Mouse (Mus musculus) heart, postnatal 36 days (tissue): Measurements from ENCODE around the gene Nags. TPM values are rescaled to one million over a fixed set of nuclear protein-coding genes. Genes with fewer than 3 reads are reported as not detected.
A peak's percentile ranks its signal among the peaks of the same experiment; 100 is the strongest.
"Not testable (repeated sequence)": the region's sequence is repeated elsewhere in the genome, so short reads cannot be mapped to it uniquely, and the experiment has no call there.

Experiments
- DNase-seq, 2 experiments: peaks; one replicate each; pipeline ENCODE4 v3.0.0; 2021 to 2022
- intact Hi-C: fragments of 180-260 bp; cut with DNase I; formaldehyde crosslinking; loops from one replicate; pipeline ENCODE4 v1.15.1; 2025
- total RNA-seq, 2 experiments: library from RNA; stranded (reverse); gene quantifications; 2 replicates each; pipeline ENCODE4 v1.2.3; 2021

The Nags gene
- total RNA-seq, 2 experiments from 2014 or later, result not detected

- intact Hi-C loops, result loop anchor here (2.0 kb wide), 2 partner anchors 29 to 111 kb away; partner anchors contain the start of gene Lsm12
Observed at GRCm38 (mm10) chr11:102156039-102156785, 10.9 kb downstream of the Nags start, which contains the start of gene Tmem101. Gene Tmem101, minus strand, starts transcription at chr11:102156404.

GRCm38 (mm10) chr11:102156786-102157089 is 11.4 kb downstream of the Nags start:
- DNase-seq, result no peak
- intact Hi-C loops, result loop anchor here (2.0 kb wide), 2 partner anchors 28 to 110 kb away; partner anchors contain the start of gene Lsm12

More at GRCm38 (mm10) chr11:102156039-102156785, 10.9 kb downstream of the Nags start, which contains the start of gene Tmem101:
- peak; percentile 91 to 92 for DNase-seq

GRCm38 (mm10) chr11:102158024-102158423 is 12.7 kb downstream of the Nags start:
- intact Hi-C loops, DNase-seq: not testable (repeated sequence)

- DNase-seq, result no peak
- intact Hi-C loops, result no loop called here
Observed at GRCm38 (mm10) chr11:102159781-102160180, 14.5 kb downstream of the Nags start.

GRCm38 (mm10) chr11:102165971-102166722 is 20.8 kb downstream of the Nags start:
- DNase-seq, result no peak
- intact Hi-C loops, result no loop called here

GRCm38 (mm10) chr11:102167539-102167938 is 22.2 kb downstream of the Nags start:
- no peak for DNase-seq
- intact Hi-C loops, result no loop called here

- intact Hi-C loops, result no loop called here
- no peak for DNase-seq
Observed at GRCm38 (mm10) chr11:102168689-102169088, 23.4 kb downstream of the Nags start.

- no peak for DNase-seq
- intact Hi-C loops, result no loop called here
Observed at GRCm38 (mm10) chr11:102179836-102180235, 34.5 kb downstream of the Nags start.

GRCm38 (mm10) chr11:102184253-102184645 is 38.9 kb downstream of the Nags start:
- intact Hi-C loops, result loop anchor here (2.0 kb wide), 1 partner anchor 27 kb away; the partner anchor contains the start of gene Tmem101
- DNase-seq, result no peak

GRCm38 (mm10) chr11:102184646-102185495 is 39.6 kb downstream of the Nags start, which contains the start of gene Lsm12:
Gene Lsm12, minus strand, starts transcription at chr11:102185296.
- peak; percentile 98 to 99 for DNase-seq
- intact Hi-C loops, result loop anchor here (2.0 kb wide), 1 partner anchor 28 kb away; the partner anchor contains the start of gene Tmem101

GRCm38 (mm10) chr11:102185677-102186076 is 40.4 kb downstream of the Nags start:
- DNase-seq, result no peak
- intact Hi-C loops, result loop anchor here (2.0 kb wide), 1 partner anchor 29 kb away; the partner anchor contains the start of gene Tmem101

- intact Hi-C loops, result no loop called here
- no peak for DNase-seq
Observed at GRCm38 (mm10) chr11:102186235-102186634, 40.9 kb downstream of the Nags start.

GRCm38 (mm10) chr11:102188980-102189379 is 43.7 kb downstream of the Nags start:
- intact Hi-C loops, result loop anchor here (2.0 kb wide), 1 partner anchor 42 kb away; the partner anchor contains the start of gene Hdac5
- no peak for DNase-seq

GRCm38 (mm10) chr11:102189461-102190436 is 44.4 kb downstream of the Nags start, which contains the start of gene G6pc3:
Gene G6pc3, plus strand, starts transcription at chr11:102189620.
- DNase-seq, result peak; percentile 86 to 93
- intact Hi-C loops, result loop anchor here (2.0 kb wide), 2 partner anchors 35 to 41 kb away; partner anchors contain the start of gene Hdac5

- no peak for DNase-seq
- intact Hi-C loops, result loop anchor here (2.0 kb wide), 1 partner anchor 34 kb away; no protein-coding TSS in a partner anchor
Observed at GRCm38 (mm10) chr11:102190848-102191247, 45.5 kb downstream of the Nags start.

GRCm38 (mm10) chr11:102193657-102194440 is 48.5 kb downstream of the Nags start:
- DNase-seq, result no peak
- intact Hi-C loops, result loop anchor here (2.0 kb wide), 1 partner anchor 15 kb away; no protein-coding TSS in a partner anchor

GRCm38 (mm10) chr11:102196018-102196797 is 50.9 kb downstream of the Nags start:
- intact Hi-C loops, result no loop called here
- no peak for DNase-seq
